Mouse (Mus musculus) cerebellum, adult (tissue): ENCODE measurements at regions not wholly inside any gene's neighbourhood (a gene's known extent, or its start where the extent isn't known, plus 50 kb on each side); places are given as distances from the start of the nearest gene placed in this dataset.

Source experiments
- ATAC-seq: cut with Nextera tagmentation; 2 replicates; pipeline ENCODE4 v1.9.2; 2017; ENCODE audit warnings: mild to moderate bottlenecking, moderate library complexity, mixed read lengths; ENCODE audit not compliant: insufficient number of reproducible peaks, low FRiP score, low TSS enrichment

DNA sequence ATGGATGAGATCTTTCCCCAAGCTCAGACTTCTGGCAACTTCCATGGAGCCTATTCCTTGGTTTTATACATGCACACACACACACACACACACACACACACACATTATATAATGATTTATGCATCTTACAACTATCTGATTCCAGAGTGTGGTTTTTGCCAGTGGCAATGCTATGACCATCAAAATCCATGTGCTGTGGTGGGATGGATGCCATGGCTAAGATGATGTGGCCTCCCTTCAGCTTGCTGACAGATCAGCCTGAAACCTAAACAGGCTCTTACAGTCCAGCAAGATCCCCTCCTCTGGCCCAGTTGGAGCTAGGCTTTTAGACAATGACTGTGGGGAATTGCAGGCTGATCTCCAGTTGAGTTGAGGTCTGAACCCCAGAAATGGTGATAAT is 187.1 kb downstream of the Xxylt1 start:
- ATAC-seq, result no peak

DNA sequence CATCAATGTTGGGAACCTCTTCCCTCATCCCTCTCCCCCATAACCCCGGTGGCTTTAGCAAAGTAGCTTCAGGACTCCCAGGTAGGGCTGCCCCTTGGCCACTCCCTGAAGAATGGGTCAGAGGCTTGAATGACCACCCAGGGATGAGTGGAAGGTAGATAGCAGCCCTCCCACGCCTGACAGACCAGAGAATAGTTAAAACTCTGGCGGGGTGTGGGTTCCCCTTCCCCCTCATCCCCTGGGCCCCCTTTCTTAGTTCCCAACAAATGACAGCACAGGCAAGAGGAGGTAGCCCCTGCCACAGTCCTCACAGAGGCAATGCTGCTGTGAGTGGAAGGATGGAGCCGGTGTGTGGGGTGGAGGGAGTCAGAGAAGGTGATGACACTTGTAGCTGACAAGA is 186.2 kb downstream of the Xxylt1 start:
- ATAC-seq, result no peak

DNA sequence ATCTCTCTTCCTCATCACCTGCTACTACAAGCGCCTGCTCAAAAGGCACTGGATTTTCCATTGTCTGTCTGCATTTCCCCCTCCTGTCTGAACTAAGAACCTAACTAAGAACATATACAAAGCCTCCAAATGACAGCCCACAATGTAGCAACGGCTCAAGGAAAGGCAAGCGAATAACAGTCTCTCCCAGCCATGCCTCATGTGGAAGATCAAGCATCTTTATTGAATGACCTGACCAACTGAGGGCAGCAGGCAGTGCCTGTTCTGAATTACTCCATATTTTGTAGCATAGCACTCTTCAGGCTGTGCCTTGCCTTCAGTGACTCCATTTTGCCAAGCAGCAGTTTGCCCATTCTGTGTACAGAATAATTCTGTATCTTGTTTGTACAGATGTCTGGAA is 183.9 kb downstream of the Xxylt1 start:
- no peak for ATAC-seq

DNA sequence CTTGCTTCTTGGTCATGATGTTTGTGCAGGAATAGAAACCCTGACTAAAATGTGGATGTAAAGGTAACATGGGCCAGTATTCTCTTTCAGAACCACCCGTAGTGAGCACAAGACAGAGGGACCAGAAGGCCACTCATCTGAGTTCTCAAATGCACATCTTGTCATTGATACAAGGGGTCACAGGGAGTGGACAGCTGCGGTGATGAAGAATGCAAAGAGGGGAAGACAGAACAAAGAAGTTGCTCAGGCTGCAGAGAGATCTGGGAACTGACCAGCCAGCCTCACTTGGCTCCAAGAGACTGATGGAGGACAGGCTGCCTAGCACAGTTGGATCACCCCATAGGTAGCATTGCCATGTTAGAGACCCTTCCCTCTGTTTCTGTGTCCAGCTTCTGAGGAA is 181.1 kb downstream of the Xxylt1 start:
- ATAC-seq, result no peak

DNA sequence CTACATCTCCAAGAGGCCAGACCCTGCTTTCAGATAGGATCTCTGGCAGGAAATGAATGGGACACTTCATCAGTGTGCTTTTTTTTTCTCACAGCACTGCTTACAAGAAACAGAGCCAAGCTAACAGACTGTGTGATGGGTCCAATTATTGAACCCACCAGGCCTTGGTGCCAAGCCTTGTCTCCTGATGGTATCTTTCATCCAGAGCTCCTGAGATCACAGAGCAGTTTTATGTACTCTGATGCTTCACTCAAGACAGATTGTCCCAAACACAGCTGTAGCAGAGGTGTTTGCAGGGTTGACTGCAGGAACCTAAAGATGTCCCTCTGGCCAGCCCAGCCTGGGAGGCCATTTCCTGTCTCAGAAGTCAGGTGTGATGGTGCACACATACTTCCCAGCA is 179.9 kb downstream of the Xxylt1 start:
- no peak for ATAC-seq
